Mouse (Mus musculus) lung, embryonic 16.5 days (tissue): ENCODE measurements around the gene Fignl2. TPM values are rescaled to one million over a fixed set of nuclear protein-coding genes. Genes with fewer than 3 reads are reported as not detected.
A peak's percentile ranks its signal among the peaks of the same experiment; 100 is the strongest.

Experiments
- ATAC-seq: fragments of 200-750 bp; cut with Nextera tagmentation; 2 replicates; pipeline ENCODE4 v1.8.0; 2017; ENCODE audit warnings: low read depth, mild to moderate bottlenecking, moderate library complexity
- H3K27ac ChIP-seq: fragments of 300-500 bp; sonication (generic); 2 replicates; pipeline ENCODE4 v1.5.1; 2014; ENCODE audit warnings: mild to moderate bottlenecking, control low read depth, low read length
- H3K27me3 ChIP-seq: fragments of 300-500 bp; sonication (generic); 2 replicates; pipeline ENCODE4 v1.6.1; 2014; ENCODE audit warnings: low read depth, low read length, mixed read lengths; ENCODE audit not compliant: control insufficient read depth, insufficient read depth
- H3K36me3 ChIP-seq: fragments of 300-500 bp; sonication (generic); 2 replicates; pipeline ENCODE4 v1.6.1; 2014; ENCODE audit warnings: low read length; ENCODE audit not compliant: control insufficient read depth, insufficient read depth
- H3K4me1 ChIP-seq: fragments of 300-500 bp; sonication (generic); replicated peaks from 2 replicates; pipeline ENCODE4 v1.6.1; 2014; ENCODE audit warnings: low read length, mixed read lengths; ENCODE audit not compliant: control insufficient read depth, insufficient read depth
- H3K4me2 ChIP-seq: fragments of 300-500 bp; sonication (generic); 2 replicates; pipeline ENCODE4 v1.6.1; 2014; ENCODE audit warnings: low read depth, low read length, control low read depth
- H3K4me3 ChIP-seq: fragments of 300-500 bp; sonication (generic); 2 replicates; pipeline ENCODE4 v1.5.1; 2014; ENCODE audit warnings: mild to moderate bottlenecking, low read length, control low read depth
- H3K9ac ChIP-seq: fragments of 300-500 bp; sonication (generic); 2 replicates; pipeline ENCODE4 v1.6.1; 2014; ENCODE audit warnings: low read length, control low read depth
- H3K9me3 ChIP-seq: fragments of 300-500 bp; sonication (generic); 2 replicates; pipeline ENCODE4 v1.6.1; 2016; ENCODE audit warnings: low read length; ENCODE audit not compliant: control insufficient read depth
- WGBS: fragments of 180-500 bp; shearing (Covaris S2); extraction: QIAGEN DNeasy Blood & Tissue Kit; methylation state at CpG from one replicate; pipeline ENCODE4 v1.1.7; 2014; 5-methylcytosine and 5-hydroxymethylcytosine counted together
- polyA plus RNA-seq: library from polyadenylated mRNA; unstranded; fragments of >200 nt; fragmentation: Nextera tagmentation; extraction: Ambion mirVana; gene quantifications from 2 replicates; pipeline ENCODE4 v1.2.1, GENCODE M21; 2015

Fignl2 gene
- polyA plus RNA-seq, 1 experiment from 2014 or later, result 0.20 TPM

DNA sequence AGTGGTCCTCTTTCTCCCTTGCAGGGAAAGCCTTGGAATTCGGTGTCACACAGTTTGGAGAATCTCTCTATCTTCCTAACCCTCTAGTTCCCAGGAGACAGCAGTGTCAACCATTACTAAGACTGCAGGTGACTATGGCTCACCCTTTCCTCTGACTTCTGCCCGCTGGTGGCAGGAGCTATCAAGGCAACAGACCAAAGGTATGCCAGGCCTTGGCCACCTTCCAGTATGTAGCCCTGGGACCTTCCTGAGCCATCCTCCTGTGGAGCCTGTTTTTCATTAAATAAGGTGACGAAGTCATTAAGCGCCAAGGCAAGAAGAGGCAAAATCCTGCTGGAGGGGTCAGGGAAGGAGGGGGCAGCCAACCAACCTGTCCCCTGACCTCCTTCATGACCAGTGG lies 3.2 kb downstream of the Fignl2 start:
- H3K9ac ChIP-seq, result no peak overlapping the region
- no peak overlapping the region for H3K4me2 ChIP-seq
- peaks cover 7% of the 10 kb centered on the region; the same call in 1 of the 2 replicates for H3K27me3 ChIP-seq
- H3K9me3 ChIP-seq, result no peaks in the 10 kb centered on the region
- H3K4me1 ChIP-seq, result peaks cover 65% of the 10 kb centered on the region
- no peak for ATAC-seq
- WGBS, result 86% methylated on average over 4 of the region's 4 CpGs
- H3K36me3 ChIP-seq, result no peaks in the 10 kb centered on the region
- H3K4me3 ChIP-seq, result no peak overlapping the region
- no peak overlapping the region for H3K27ac ChIP-seq

GRCm38 (mm10) chr15:101074067-101074466 lies 4.3 kb downstream of the Fignl2 start:
- H3K4me1 ChIP-seq, result peaks cover 71% of the 10 kb centered on the region
- no peak overlapping the region for H3K4me2 ChIP-seq
- no peaks in the 10 kb centered on the region for H3K36me3 ChIP-seq
- WGBS, result 78% methylated on average over 5 of the region's 5 CpGs
- H3K9me3 ChIP-seq, result no peaks in the 10 kb centered on the region
- no peak overlapping the region for H3K27ac ChIP-seq
- H3K9ac ChIP-seq, result peak overlapping the region; percentile 39
- peaks cover 7% of the 10 kb centered on the region; the same call in 1 of the 2 replicates for H3K27me3 ChIP-seq
- H3K4me3 ChIP-seq, result no peak overlapping the region
- no peak for ATAC-seq

DNA sequence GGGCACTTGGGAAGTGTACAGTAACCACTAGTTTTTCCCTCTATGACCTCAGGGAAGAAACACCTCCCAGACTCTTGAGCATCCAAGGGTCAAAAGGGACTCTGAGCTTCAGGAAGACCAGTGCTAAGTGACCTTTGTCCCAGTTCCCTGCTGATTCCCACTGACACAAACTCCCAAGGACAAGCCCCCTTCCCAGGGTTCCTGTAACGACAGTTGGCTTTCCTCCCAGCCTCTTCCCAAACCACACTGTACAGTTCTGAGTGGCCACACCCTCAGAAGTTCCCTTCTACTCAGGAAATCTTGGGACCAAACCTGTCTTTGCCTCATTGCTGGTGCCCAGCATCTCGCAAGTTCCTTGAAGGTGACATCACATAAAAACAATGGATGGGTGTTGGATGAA lies 5.6 kb downstream of the Fignl2 start:
- no peaks in the 10 kb centered on the region for H3K9me3 ChIP-seq

DNA sequence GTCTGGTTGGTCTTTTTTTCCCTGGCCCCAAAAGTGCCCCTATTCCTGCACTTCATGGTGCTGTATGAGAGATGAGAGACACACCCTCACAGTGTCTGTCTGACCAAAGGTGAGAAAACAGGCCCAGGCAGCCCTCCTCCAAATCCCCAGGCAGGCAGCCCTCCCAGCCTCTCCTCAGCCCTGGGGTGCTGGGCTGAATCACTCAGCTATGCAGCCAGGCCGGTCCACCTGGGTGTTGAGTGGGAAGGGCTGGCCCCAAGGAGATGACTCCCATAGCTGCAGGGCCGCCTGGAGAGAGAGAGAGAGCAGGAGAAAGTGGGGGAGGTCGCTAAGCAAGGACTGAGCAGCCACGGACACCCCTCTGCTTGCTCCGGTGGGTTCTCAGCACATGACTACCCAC lies 7.6 kb downstream of the Fignl2 start:
- Histone ChIP-seq H3K4me2 (no peak overlapping the region), H3K4me3 (no peak overlapping the region), H3K27ac (peak overlapping the region; percentile 73), H3K9me3 (no peaks in the 10 kb centered on the region), H3K27me3 (no peaks in the 10 kb centered on the region), H3K4me1 (peaks cover 80% of the 10 kb centered on the region), H3K9ac (peak overlapping the region; percentile 2; the same call in 1 of the 2 replicates), H3K36me3 (no peaks in the 10 kb centered on the region)
- 32% methylated on average over 5 of the region's 5 CpGs for WGBS
- peak; percentile 71 for ATAC-seq

More for the DNA sequence above, 5.6 kb downstream of the Fignl2 start:
- WGBS, result 59% methylated on average over 2 of the region's 2 CpGs
- Histone ChIP-seq H3K36me3 (no peaks in the 10 kb centered on the region), H3K9ac (no peak overlapping the region), H3K4me2 (no peak overlapping the region), H3K4me3 (no peak overlapping the region), H3K4me1 (peaks cover 77% of the 10 kb centered on the region), H3K27ac (no peak overlapping the region), H3K27me3 (peaks cover 7% of the 10 kb centered on the region; the same call in 1 of the 2 replicates)
- no peak for ATAC-seq

- H3K4me3 ChIP-seq, result no peak overlapping the region
- H3K4me2 ChIP-seq, result no peak overlapping the region
- WGBS, result 59% methylated on average over 9 of the region's 9 CpGs
- peaks cover 82% of the 10 kb centered on the region for H3K4me1 ChIP-seq
- no peak for ATAC-seq
- H3K9ac ChIP-seq, result peak overlapping the region; percentile 2; the same call in 1 of the 2 replicates
- H3K9me3 ChIP-seq, result no peaks in the 10 kb centered on the region
- H3K27me3 ChIP-seq, result no peaks in the 10 kb centered on the region
- peak overlapping the region; percentile 73 for H3K27ac ChIP-seq
- no peaks in the 10 kb centered on the region for H3K36me3 ChIP-seq
Observed at GRCm38 (mm10) chr15:101069641-101070190, 8.7 kb downstream of the Fignl2 start.

- Histone ChIP-seq H3K4me3 (no peak overlapping the region), H3K27me3 (no peaks in the 10 kb centered on the region), H3K4me2 (no peak overlapping the region), H3K36me3 (no peaks in the 10 kb centered on the region), H3K27ac (peak overlapping the region; percentile 64; the same call in 1 of the 2 replicates), H3K9me3 (no peaks in the 10 kb centered on the region), H3K4me1 (peaks cover 80% of the 10 kb centered on the region), H3K9ac (0 out of 2 replicates have a peak overlapping the region, but pooled peaks have one; percentile 20)
- no peak for ATAC-seq
- WGBS, result 67% methylated on average over 4 of the region's 4 CpGs
Observed at GRCm38 (mm10) chr15:101068671-101069070, 9.7 kb downstream of the Fignl2 start.

GRCm38 (mm10) chr15:101068029-101068428 lies 10.3 kb downstream of the Fignl2 start:
- H3K9ac ChIP-seq, result no peak overlapping the region
- peaks cover 73% of the 10 kb centered on the region for H3K4me1 ChIP-seq
- no peaks in the 10 kb centered on the region for H3K36me3 ChIP-seq
- peak overlapping the region; percentile 64 for H3K27ac ChIP-seq
- 26% methylated on average over 3 of the region's 3 CpGs for WGBS
- ATAC-seq, result peak; percentile 82
- H3K4me3 ChIP-seq, result no peak overlapping the region
- H3K9me3 ChIP-seq, result no peaks in the 10 kb centered on the region
- H3K4me2 ChIP-seq, result no peak overlapping the region
- H3K27me3 ChIP-seq, result no peaks in the 10 kb centered on the region

GRCm38 (mm10) chr15:101066920-101067696 lies 11.3 kb downstream of the Fignl2 start:
- H3K4me2 ChIP-seq, result no peak overlapping the region
- H3K9me3 ChIP-seq, result no peaks in the 10 kb centered on the region
- H3K27ac ChIP-seq, result peak overlapping the region; percentile 73
- 42% methylated on average over 7 of the region's 9 CpGs for WGBS
- H3K27me3 ChIP-seq, result no peaks in the 10 kb centered on the region
- ATAC-seq, result no peak
- H3K4me1 ChIP-seq, result peaks cover 65% of the 10 kb centered on the region
- no peaks in the 10 kb centered on the region for H3K36me3 ChIP-seq
- H3K9ac ChIP-seq, result peak overlapping the region; percentile 32; the same call in 1 of the 2 replicates
- no peak overlapping the region for H3K4me3 ChIP-seq

- no peaks in the 10 kb centered on the region for H3K9me3 ChIP-seq
- H3K4me3 ChIP-seq, result no peak overlapping the region
- H3K27ac ChIP-seq, result no peak overlapping the region
- H3K4me1 ChIP-seq, result peaks cover 60% of the 10 kb centered on the region
- no peak overlapping the region for H3K4me2 ChIP-seq
- no peak for ATAC-seq
- no peaks in the 10 kb centered on the region for H3K27me3 ChIP-seq
- no peaks in the 10 kb centered on the region for H3K36me3 ChIP-seq
- WGBS, result 48% methylated on average over 6 of the region's 6 CpGs
- H3K9ac ChIP-seq, result 0 out of 2 replicates have a peak overlapping the region, but pooled peaks have one; percentile 33
Observed at GRCm38 (mm10) chr15:101066364-101066847, 12.0 kb downstream of the Fignl2 start.
